Mouse (Mus musculus) small intestine, adult 2 months (tissue): ENCODE results near the gene Ndufs2. TPM values are rescaled to one million over a fixed set of nuclear protein-coding genes. Genes with fewer than 3 reads are reported as not detected.

Source experiments
- H3K27ac ChIP-seq: fragments of 200-500 bp; 2 replicates; pipeline ENCODE4 v1.5.1; 2012; ENCODE audit warnings: low read depth, low read length, control low read depth, inconsistent platforms; ENCODE audit not compliant: insufficient read depth
- H3K27me3 ChIP-seq: fragments of 200-500 bp; 2 replicates; pipeline ENCODE4 v1.6.1; 2012; ENCODE audit warnings: mild to moderate bottlenecking, moderate library complexity, low read length, inconsistent platforms; ENCODE audit not compliant: control insufficient read depth, insufficient read depth
- H3K36me3 ChIP-seq: fragments of 200-500 bp; 2 replicates; pipeline ENCODE4 v1.6.1; 2012; ENCODE audit warnings: mild to moderate bottlenecking, low read length, control low read depth, inconsistent platforms; ENCODE audit not compliant: control insufficient read depth, insufficient read depth
- H3K4me1 ChIP-seq: fragments of 200-500 bp; 2 replicates; pipeline ENCODE4 v1.6.1; 2012; ENCODE audit warnings: low read length, inconsistent platforms, mixed read lengths; ENCODE audit not compliant: control insufficient read depth, insufficient read depth, insufficient read length
- H3K4me3 ChIP-seq: fragments of 200-500 bp; 2 replicates; pipeline ENCODE4 v1.5.1; 2012; ENCODE audit warnings: low read depth, mild to moderate bottlenecking, control low read depth, inconsistent platforms, low read length, moderate library complexity
- CTCF ChIP-seq: fragments of 200-500 bp; IDR thresholded peaks from 2 replicates; pipeline ENCODE4 v1.5.1; 2012; ENCODE audit warnings: low read depth, mild to moderate bottlenecking, control low read depth, inconsistent platforms, low read length, moderate library complexity, mixed read lengths; ENCODE audit not compliant: insufficient replicate concordance, insufficient read length; ENCODE audit errors: extremely low read depth
- POLR2A ChIP-seq: fragments of 200-500 bp; IDR thresholded peaks from 2 replicates; pipeline ENCODE4 v1.6.1; 2012; ENCODE audit warnings: low read depth, mild to moderate bottlenecking, control low read depth, inconsistent platforms, low read length, moderate library complexity
- WGBS: fragments of 180-500 bp; shearing (Covaris S2); methylation state at CpG from one replicate; pipeline ENCODE4 v1.1.7; 2018; 5-methylcytosine and 5-hydroxymethylcytosine counted together
- polyA plus RNA-seq: library from polyadenylated mRNA; depleted of rRNA; stranded (reverse); fragments of >200 nt; gene quantifications from 2 replicates; pipeline ENCODE4 v1.2.3, GENCODE M21; 2012

The Ndufs2 gene
- polyA plus RNA-seq, 1 experiment: 116 TPM

DNA sequence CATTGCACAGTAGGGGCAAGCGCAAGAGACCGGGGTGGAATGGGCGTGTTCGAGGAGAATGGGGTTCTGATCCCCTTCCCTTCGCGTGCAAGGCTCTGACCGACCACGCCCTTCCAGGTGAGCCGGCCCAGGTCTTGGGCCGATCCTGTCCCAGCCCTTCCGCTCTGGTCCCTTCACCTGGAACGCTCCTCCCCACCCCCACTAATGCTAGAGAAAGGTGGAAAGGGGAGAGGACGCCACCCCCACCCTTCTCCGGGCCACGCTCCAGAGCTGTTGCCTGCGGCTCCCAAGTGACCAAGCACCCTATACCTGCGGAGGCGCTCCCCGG lies 19.3 kb upstream of the Ndufs2 start:
- under 1% methylated on average over 18 of the region's 19 CpGs for WGBS
- Histone ChIP-seq H3K4me3 (peak overlapping the region; percentile 83), H3K4me1 (peaks cover 6% of the 10 kb centered on the region), H3K36me3 (peaks cover 29% of the 10 kb centered on the region), H3K27me3 (no peaks in the 10 kb centered on the region), H3K27ac (peak overlapping the region; percentile 93)
- TF ChIP-seq POLR2A (no peak), CTCF (no peak)

DNA sequence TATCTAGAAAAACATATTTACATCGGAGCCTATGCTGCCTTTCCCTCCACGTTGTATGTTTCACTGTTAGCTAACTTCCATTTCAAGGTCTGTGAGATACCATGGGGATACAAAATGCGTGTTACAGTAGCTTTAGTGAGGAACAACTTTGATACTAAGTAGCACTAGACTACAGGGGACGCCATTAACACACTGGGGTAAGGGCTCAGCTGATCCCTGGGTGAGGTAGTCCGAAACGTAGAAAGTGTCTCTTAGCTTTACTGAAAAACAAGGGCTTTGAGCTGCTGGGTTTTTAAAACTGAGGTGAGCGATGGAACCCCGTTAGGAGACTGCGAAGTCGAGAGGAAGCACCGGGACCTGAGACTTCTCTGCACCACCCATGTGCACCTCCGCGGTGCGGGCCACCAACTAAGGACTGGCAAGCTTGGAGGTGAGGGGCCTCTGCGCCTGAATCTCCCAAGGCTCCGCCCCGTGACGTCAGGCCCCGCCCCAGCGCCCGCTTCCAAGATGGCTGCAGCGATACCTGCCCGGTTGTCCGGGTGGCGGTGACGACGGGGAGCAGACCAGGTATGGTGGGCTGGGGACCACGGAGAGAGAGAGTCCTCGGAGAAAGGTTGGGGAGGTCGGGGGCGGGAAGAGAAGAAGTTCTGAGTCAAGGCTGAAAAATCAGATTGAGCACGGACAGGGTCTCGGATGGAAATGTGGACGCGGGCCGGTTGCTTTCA lies 18.8 kb upstream of the Ndufs2 start, which contains the start of gene B4galt3:
TSS of gene B4galt3 (plus strand) at position 481 of the 725 bp plus-strand sequence.
- no peak for TF ChIP-seq CTCF
- peak; percentile 99 for TF ChIP-seq POLR2A
- Histone ChIP-seq H3K27ac (peak within 1 kb of the TSS; percentile 93), H3K4me1 (peaks cover 6% of the 10 kb centered on the region), H3K36me3 (peaks cover 24% of the 10 kb centered on the region), H3K27me3 (no peaks in the 10 kb centered on the region), H3K4me3 (peak within 1 kb of the TSS; percentile 83)
- WGBS: 3% methylated on average over 36 of the region's 36 CpGs

DNA sequence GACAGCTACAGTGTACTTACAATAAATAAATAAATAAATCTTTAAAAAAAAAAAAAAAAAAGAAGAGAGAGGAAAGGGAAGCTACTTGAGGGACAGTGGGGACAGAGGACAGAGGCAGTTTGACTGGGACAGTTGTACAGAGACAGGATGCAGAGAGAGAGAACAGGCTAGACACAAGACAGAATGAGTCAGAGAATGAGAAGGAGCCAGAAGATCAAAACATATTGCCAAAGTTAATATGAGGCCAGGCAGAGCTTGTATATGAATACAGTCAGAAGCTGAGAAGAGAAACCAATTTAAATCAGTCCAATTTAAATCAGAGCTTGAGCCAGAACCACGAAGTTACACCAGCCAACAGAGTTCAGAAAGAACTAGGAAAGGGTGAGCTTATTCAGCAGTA lies 17.2 kb upstream of the Ndufs2 start:
- Histone ChIP-seq H3K27ac (no peak overlapping the region), H3K27me3 (no peaks in the 10 kb centered on the region), H3K4me3 (no peak overlapping the region), H3K4me1 (peaks cover 6% of the 10 kb centered on the region), H3K36me3 (peaks cover 10% of the 10 kb centered on the region)
- no peak for TF ChIP-seq POLR2A
- no peak for TF ChIP-seq CTCF
- WGBS: 71% methylated on average over 1 of the region's 1 CpGs

DNA sequence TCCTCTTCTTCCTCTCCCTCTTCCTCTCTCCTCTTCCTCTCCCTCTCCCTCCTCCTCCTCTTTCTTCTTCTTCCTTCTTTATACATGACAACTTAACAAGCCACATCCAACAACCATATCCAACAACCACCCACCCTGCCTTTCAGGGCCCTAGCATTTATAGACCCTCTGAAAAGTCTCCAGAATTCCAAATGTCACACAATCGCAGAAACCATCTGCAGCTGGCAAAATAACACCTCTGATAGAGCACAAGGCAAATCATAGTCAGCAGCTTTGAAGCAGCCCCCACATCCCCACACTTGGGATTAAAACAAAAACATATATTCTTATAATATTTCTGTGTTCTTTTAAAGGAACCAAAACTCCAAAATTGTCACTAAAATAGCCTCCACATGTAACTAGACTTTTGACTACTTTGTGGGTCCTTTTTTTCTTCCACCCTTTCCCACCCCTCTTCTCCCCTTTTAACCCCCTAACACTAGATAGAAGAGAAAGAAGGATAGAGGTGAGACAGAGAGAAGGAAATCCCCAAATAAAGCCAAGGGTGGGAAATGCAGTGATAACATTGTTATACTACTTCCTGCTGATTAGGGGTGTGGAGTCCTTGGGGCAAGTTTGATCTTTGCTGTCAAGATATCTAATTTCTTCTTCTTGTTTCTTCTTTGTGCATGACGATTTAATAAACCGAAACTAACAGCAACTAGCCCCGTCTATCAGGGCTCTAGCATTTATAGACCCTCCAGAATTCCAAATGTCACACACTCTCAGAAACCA lies 15.0 kb upstream of the Ndufs2 start:
- Histone ChIP-seq H3K4me3 (no peak overlapping the region), H3K36me3 (no peaks in the 10 kb centered on the region), H3K4me1 (peaks cover 4% of the 10 kb centered on the region), H3K27ac (no peak overlapping the region), H3K27me3 (no peaks in the 10 kb centered on the region)
- 28% methylated on average over 4 of the region's 4 CpGs for WGBS
- TF ChIP-seq POLR2A: no peak
- no peak for TF ChIP-seq CTCF

DNA sequence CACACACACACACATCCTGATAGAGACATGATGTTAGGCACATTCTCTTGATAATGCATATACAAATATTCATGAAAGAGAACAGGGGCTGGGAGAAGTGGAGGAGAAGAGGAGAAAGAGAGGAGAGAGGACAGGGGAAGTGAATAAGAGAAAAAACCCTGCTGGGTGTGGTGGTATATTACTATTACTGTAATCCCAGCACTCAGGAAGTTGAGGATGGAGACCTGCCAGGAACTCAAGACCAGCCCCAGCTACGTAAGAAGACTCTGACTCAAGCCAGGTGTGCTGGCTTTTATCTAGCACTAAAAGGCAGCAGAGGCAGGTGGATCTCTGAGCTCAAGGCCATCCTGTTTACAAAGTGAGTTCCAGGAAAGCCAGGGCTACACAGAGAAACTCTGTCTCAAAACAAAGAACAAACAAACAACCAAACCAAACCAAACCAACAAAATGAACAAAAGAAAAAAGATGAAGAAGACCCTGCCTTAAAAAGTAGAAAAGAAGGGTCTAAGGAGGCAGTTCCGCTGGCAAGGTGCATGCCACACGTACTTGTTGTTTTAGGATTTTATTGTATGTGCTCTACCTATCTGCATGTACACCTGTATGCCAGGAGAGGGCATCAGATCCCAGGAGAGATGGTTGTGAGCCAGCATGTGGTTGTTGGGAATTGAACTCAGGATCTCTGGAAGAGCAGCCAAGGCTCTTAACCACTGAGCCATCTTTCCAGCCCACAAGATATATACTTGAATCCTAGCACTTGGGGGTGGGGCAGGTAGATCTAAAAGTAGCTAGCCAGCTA lies 12.7 kb upstream of the Ndufs2 start:
- H3K27ac ChIP-seq: peak overlapping the region; percentile 39
- TF ChIP-seq POLR2A: no peak
- no peak for TF ChIP-seq CTCF
- WGBS: 54% methylated on average over 3 of the region's 3 CpGs

DNA sequence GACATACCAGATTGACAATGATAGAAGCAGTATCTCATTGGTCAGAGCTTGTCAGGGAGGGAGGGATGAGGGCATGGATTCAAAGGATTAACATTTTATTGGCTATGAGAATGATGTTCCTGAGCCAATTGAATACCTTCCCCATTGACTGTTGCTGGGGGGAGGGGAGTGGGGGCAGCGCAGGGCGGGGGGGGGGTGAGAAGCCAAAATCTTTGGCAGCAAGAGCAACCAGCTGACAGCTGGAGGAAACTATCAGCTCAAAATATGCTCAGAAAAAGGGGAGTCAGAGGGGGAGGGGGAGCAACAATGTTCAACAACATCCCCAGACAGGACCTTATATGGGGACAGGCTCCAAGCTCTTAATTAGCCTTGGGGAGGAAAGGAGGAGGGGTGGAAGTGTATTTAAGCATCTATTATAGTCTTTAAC lies 12.0 kb upstream of the Ndufs2 start:
- peaks cover 10% of the 10 kb centered on the region; the same call in 1 of the 2 replicates for H3K4me1 ChIP-seq
- 0% methylated on average over 2 of the region's 2 CpGs for WGBS
- TF ChIP-seq CTCF (no peak), POLR2A (no peak)
- peak overlapping the region; percentile 39; the same call in 1 of the 2 replicates for H3K27ac ChIP-seq
- H3K27me3 ChIP-seq: no peaks in the 10 kb centered on the region
- H3K36me3 ChIP-seq: no peaks in the 10 kb centered on the region
- no peak overlapping the region for H3K4me3 ChIP-seq

More for the DNA sequence above, 12.7 kb upstream of the Ndufs2 start:
- Histone ChIP-seq H3K4me1 (peaks cover 10% of the 10 kb centered on the region; the same call in 1 of the 2 replicates), H3K4me3 (no peak overlapping the region), H3K36me3 (no peaks in the 10 kb centered on the region), H3K27me3 (no peaks in the 10 kb centered on the region)

DNA sequence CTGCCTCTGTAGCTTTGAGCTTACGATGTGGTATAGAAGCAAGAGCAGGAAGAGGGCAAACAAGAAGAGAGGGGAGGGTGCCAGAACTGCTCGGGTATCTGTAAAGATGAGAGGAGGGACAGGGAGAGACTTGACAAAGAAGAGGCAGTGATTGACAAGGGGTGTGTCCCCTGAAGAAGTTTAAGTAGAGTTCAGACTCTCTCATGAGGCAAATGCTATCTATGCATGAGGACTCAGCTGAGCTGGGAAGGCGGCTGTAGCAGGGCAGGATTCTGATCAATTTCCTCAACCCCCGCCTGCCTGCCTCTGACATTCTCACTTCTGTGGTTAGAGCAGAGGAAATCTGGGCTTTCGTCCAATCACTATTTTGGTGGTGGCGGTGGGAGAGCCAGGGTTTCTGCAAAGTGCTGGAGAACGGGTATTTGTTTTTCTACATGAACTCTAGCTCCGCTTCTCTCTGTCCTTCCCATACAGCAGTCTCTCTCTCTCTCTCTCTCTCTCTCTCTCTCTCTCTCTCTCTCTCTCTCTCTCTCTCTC lies 11.5 kb upstream of the Ndufs2 start:
- peak overlapping the region; percentile 56 for H3K27ac ChIP-seq
- TF ChIP-seq CTCF (no peak), POLR2A (no peak)
- no peaks in the 10 kb centered on the region for H3K27me3 ChIP-seq
- H3K36me3 ChIP-seq: no peaks in the 10 kb centered on the region
- peaks cover 10% of the 10 kb centered on the region; the same call in 1 of the 2 replicates for H3K4me1 ChIP-seq
- WGBS: 9% methylated on average over 8 of the region's 8 CpGs
- H3K4me3 ChIP-seq: no peak overlapping the region
